Mouse (Mus musculus) T-cell, adult 2 months (primary cell): ENCODE data around the gene Gm21425.
"Not testable (repeated sequence)": the region's sequence is repeated elsewhere in the genome, so short reads cannot be mapped to it uniquely, and the experiment has no call there.

Source experiments
- DNase-seq: peaks from one replicate; pipeline ENCODE4 v3.0.0; 2022; ENCODE audit warnings: low spot score

Gm21425 gene

GRCm38 (mm10) chrY:13161668-13162067 lies at the start of gene Gm21425:
Gene Gm21425, plus strand, starts transcription at chrY:13161968.
- not testable (repeated sequence) for DNase-seq

GRCm38 (mm10) chrY:13133392-13133791 lies 28.4 kb upstream of the Gm21425 start, which contains the start of gene Gm21891:
Gene Gm21891, minus strand, starts transcription at chrY:13133492.
- not testable (repeated sequence) for DNase-seq
